Mouse (Mus musculus): ENCODE data around the gene Lyrm4.

GRCm38 (mm10) chr13:36084701-36085100 lies 32.6 kb downstream of the Lyrm4 start:
- TF ChIP-seq CTCF (IDR thresholded peaks at IDR 0.05; ENCODE audit: borderline replicate concordance, extremely low read depth, insufficient read depth, insufficient read length) = no peak
- TF ChIP-seq POLR2A (IDR thresholded peaks at IDR 0.05; ENCODE audit: borderline replicate concordance, extremely low read depth, insufficient read depth, insufficient read length, poor library complexity, severe bottlenecking) = no peak

Data from brain, embryonic 14.5 days (tissue).